Mouse (Mus musculus): ENCODE measurements around the gene Tmem274.
A peak's percentile ranks its signal among the peaks of the same experiment; 100 is the strongest.

The Tmem274 gene

GRCm38 (mm10) chr4:149475096-149475495 is 2.1 kb upstream of the Tmem274 start:
- no peak for DNase-seq (ENCODE audit: low read depth, low spot score)

- no peak for DNase-seq (ENCODE audit: low read depth, low spot score)
Observed at GRCm38 (mm10) chr4:149484566-149484965, 7.4 kb downstream of the Tmem274 start.

- peak; percentile 97 for DNase-seq (ENCODE audit: low read depth, low spot score)
Observed at GRCm38 (mm10) chr4:149485053-149485824, 8.1 kb downstream of the Tmem274 start, which contains the start of the genes Nmnat1 and Lzic. Gene Nmnat1 (minus strand): TSS chr4:149485202. Gene Lzic (plus strand): TSS chr4:149485229.

- peak; percentile 53 for DNase-seq (ENCODE audit: low read depth, low spot score)
Observed at GRCm38 (mm10) chr4:149485825-149486206, 8.6 kb downstream of the Tmem274 start.

- no peak for DNase-seq (ENCODE audit: low read depth, low spot score)
Observed at GRCm38 (mm10) chr4:149487729-149488128, 10.6 kb downstream of the Tmem274 start.

- no peak for DNase-seq (ENCODE audit: low read depth, low spot score)
Observed at GRCm38 (mm10) chr4:149489415-149490240, 12.4 kb downstream of the Tmem274 start.

- DNase-seq (ENCODE audit: low read depth, low spot score) = peak; percentile 76
Observed at GRCm38 (mm10) chr4:149491151-149491550, 14.0 kb downstream of the Tmem274 start.

GRCm38 (mm10) chr4:149496612-149497011 is 19.4 kb downstream of the Tmem274 start:
- DNase-seq (ENCODE audit: low read depth, low spot score) = no peak

- DNase-seq (ENCODE audit: low read depth, low spot score) = no peak
Observed at GRCm38 (mm10) chr4:149498901-149499300, 21.7 kb downstream of the Tmem274 start.

- DNase-seq (ENCODE audit: low read depth, low spot score) = no peak
Observed at GRCm38 (mm10) chr4:149499790-149500189, 22.6 kb downstream of the Tmem274 start.

- no peak for DNase-seq (ENCODE audit: low read depth, low spot score)
Observed at GRCm38 (mm10) chr4:149504363-149504762, 27.2 kb downstream of the Tmem274 start.

- no peak for DNase-seq (ENCODE audit: low read depth, low spot score)
Observed at GRCm38 (mm10) chr4:149504858-149505257, 27.7 kb downstream of the Tmem274 start.

GRCm38 (mm10) chr4:149505261-149505967 is 28.2 kb downstream of the Tmem274 start:
- no peak for DNase-seq (ENCODE audit: low read depth, low spot score)

- no peak for DNase-seq (ENCODE audit: low read depth, low spot score)
Observed at GRCm38 (mm10) chr4:149506904-149507303, 29.7 kb downstream of the Tmem274 start.

GRCm38 (mm10) chr4:149511221-149511646 is 34.1 kb downstream of the Tmem274 start:
- no peak for DNase-seq (ENCODE audit: low read depth, low spot score)

GRCm38 (mm10) chr4:149512072-149512471 is 34.9 kb downstream of the Tmem274 start:
- DNase-seq (ENCODE audit: low read depth, low spot score) = no peak

- DNase-seq (ENCODE audit: low read depth, low spot score) = no peak
Observed at GRCm38 (mm10) chr4:149515706-149516105, 38.5 kb downstream of the Tmem274 start.

GRCm38 (mm10) chr4:149517868-149518340 is 40.7 kb downstream of the Tmem274 start, which contains the start of gene Ctnnbip1:
Gene Ctnnbip1 (plus strand): TSS chr4:149518236.
- DNase-seq (ENCODE audit: low read depth, low spot score) = peak; percentile 99

- peak; percentile 25 for DNase-seq (ENCODE audit: low read depth, low spot score)
Observed at GRCm38 (mm10) chr4:149518351-149519220, 41.4 kb downstream of the Tmem274 start.

GRCm38 (mm10) chr4:149521258-149521657 is 44.1 kb downstream of the Tmem274 start:
- no peak for DNase-seq (ENCODE audit: low read depth, low spot score)

- DNase-seq (ENCODE audit: low read depth, low spot score) = no peak
Observed at GRCm38 (mm10) chr4:149523961-149524360, 46.8 kb downstream of the Tmem274 start.
